Mouse (Mus musculus): Measurements from ENCODE around the gene Galnt16. TPM values are rescaled to one million over a fixed set of nuclear protein-coding genes. Genes with fewer than 3 reads are reported as not detected.

The Galnt16 gene
- polyA plus RNA-seq (2014; fragmentation: Illumina TruSeq; extraction: RNeasy Lipid Tissue Mini Kit (QIAGEN cat#74804); ENCODE audit: low read depth, low replicate concordance): 6.1 TPM

DNA sequence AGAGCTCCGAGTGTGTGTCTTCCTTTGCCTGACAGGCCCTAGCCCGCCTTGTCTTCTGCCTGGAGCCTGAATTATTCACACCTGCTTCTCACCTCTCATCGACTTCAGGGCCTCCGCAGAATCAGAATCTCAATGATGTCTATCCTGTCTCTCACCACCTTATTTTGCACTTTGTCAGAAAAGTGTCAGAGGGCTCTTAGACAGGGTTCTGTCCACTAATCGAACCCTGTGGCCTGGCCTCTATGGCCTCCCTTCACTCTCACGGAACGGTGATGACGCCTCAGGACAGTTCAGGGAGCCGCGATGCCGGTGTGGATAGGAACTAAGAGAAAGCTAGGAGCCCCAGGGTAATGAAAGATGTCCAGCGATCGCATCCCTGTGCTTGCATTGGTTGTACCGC, at the start of gene Galnt16:
Galnt16 (plus strand) TSS at position 301 of the 400 bp plus-strand sequence.

DNA sequence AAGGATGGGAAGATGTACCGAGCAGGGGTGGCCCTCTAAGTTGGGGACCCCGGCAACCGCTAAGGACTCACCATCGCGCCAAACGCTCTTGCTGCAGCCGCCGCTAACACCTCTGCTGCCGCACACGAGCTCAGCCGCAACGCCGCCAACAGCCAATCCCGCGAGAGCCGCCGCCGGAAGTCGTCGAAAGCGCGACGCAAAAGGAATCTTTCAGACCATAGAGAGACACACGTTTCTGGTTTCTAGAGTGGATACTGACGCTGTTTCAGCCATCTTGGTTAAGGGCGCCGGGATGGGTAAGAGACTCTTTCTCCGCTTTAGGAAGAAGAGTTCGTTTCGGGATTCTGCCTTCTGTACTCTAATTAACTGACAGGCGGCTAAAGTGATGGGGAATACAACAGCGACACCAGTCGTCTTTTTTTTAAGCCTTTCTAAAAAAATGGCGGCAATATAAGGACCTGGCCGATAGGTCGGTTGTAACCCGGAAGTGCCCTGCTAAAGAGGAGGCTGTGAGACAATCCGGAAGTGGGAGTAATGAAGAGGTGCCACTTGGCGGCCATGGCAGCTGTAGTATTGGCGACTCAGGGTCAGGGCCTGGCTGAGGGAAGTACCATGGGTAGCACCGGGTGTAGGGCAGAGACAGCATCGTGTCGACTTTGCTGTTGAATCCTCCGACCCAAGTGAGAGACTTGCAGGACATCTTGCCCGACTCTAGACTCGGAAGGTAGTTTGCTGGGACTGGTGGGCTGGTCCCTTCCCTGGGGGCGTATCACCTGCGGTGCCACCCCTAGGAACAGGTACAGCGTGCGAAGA, 125.8 kb downstream of the Galnt16 start, which contains the start of the genes Slc39a9 and Erh:
Slc39a9 (plus strand) TSS at position 191 of the 813 bp plus-strand sequence.
Erh (minus strand) TSS at position 649 of the 813 bp plus-strand sequence.

Other genes with a start within 250 kb of the Galnt16 start
- gene Dcaf5, start 81.7 kb upstream of the Galnt16 start, polyA plus RNA-seq (2014; fragmentation: Illumina TruSeq; extraction: RNeasy Lipid Tissue Mini Kit (QIAGEN cat#74804); ENCODE audit: low read depth, low replicate concordance): 27.1 TPM
- gene Exd2, start 55.2 kb upstream of the Galnt16 start, polyA plus RNA-seq (2014; fragmentation: Illumina TruSeq; extraction: RNeasy Lipid Tissue Mini Kit (QIAGEN cat#74804); ENCODE audit: low read depth, low replicate concordance): 14.0 TPM
- gene Slc39a9, start 125.6 kb downstream of the Galnt16 start, polyA plus RNA-seq (2014; fragmentation: Illumina TruSeq; extraction: RNeasy Lipid Tissue Mini Kit (QIAGEN cat#74804); ENCODE audit: low read depth, low replicate concordance): 29.2 TPM
- gene Erh, start 126.1 kb downstream of the Galnt16 start, polyA plus RNA-seq (2014; fragmentation: Illumina TruSeq; extraction: RNeasy Lipid Tissue Mini Kit (QIAGEN cat#74804); ENCODE audit: low read depth, low replicate concordance): 70.2 TPM
- 6.8 TPM for gene Plekhd1, start 174.3 kb downstream of the Galnt16 start, polyA plus RNA-seq (2014; fragmentation: Illumina TruSeq; extraction: RNeasy Lipid Tissue Mini Kit (QIAGEN cat#74804); ENCODE audit: low read depth, low replicate concordance)
- gene Ccdc177, start 242.4 kb downstream of the Galnt16 start, polyA plus RNA-seq (2014; fragmentation: Illumina TruSeq; extraction: RNeasy Lipid Tissue Mini Kit (QIAGEN cat#74804); ENCODE audit: low read depth, low replicate concordance): not detected

Data from adipose tissue, adult 10 weeks (tissue).